Mouse (Mus musculus) frontal cortex, postnatal 14 days (tissue): Measurements from ENCODE around the gene Cd47.

Experiments
- DNase-seq, 2 experiments: peaks; one replicate each; pipeline ENCODE4 v3.0.0; 2022; ENCODE audit warnings: low spot score in 2 of 2

Cd47 gene

GRCm38 (mm10) chr16:49832339-49832738 is 32.0 kb downstream of the Cd47 start:
- no peak for DNase-seq

- DNase-seq = no peak
Observed at GRCm38 (mm10) chr16:49834130-49834693, 33.9 kb downstream of the Cd47 start.

GRCm38 (mm10) chr16:49836634-49837164 is 36.4 kb downstream of the Cd47 start:
- DNase-seq = no peak

- no peak for DNase-seq
Observed at GRCm38 (mm10) chr16:49838923-49839322, 38.6 kb downstream of the Cd47 start.

GRCm38 (mm10) chr16:49839681-49840535 is 39.6 kb downstream of the Cd47 start:
- DNase-seq = no peak

GRCm38 (mm10) chr16:49843723-49844122 is 43.4 kb downstream of the Cd47 start:
- no peak for DNase-seq

GRCm38 (mm10) chr16:49847224-49848003 is 47.1 kb downstream of the Cd47 start:
- no peak for DNase-seq

- no peak for DNase-seq
Observed at GRCm38 (mm10) chr16:49848651-49849050, 48.3 kb downstream of the Cd47 start.

GRCm38 (mm10) chr16:49852940-49853339 is 52.6 kb downstream of the Cd47 start:
- no peak for DNase-seq

GRCm38 (mm10) chr16:49853633-49854032 is 53.3 kb downstream of the Cd47 start:
- DNase-seq = no peak

GRCm38 (mm10) chr16:49854194-49854593 is 53.9 kb downstream of the Cd47 start:
- no peak for DNase-seq

GRCm38 (mm10) chr16:49854931-49855835 is 54.9 kb downstream of the Cd47 start:
- peak; percentile 80 to 87 for DNase-seq

GRCm38 (mm10) chr16:49855836-49856503 is 55.6 kb downstream of the Cd47 start:
- no peak for DNase-seq

GRCm38 (mm10) chr16:49856661-49857060 is 56.3 kb downstream of the Cd47 start:
- no peak for DNase-seq

- no peak for DNase-seq
Observed at GRCm38 (mm10) chr16:49857504-49858160, 57.3 kb downstream of the Cd47 start.

GRCm38 (mm10) chr16:49858161-49858906 is 58.0 kb downstream of the Cd47 start:
- DNase-seq = no peak

GRCm38 (mm10) chr16:49858907-49859853 is 58.8 kb downstream of the Cd47 start:
- no peak for DNase-seq

- DNase-seq = no peak
Observed at GRCm38 (mm10) chr16:49861986-49862385, 61.7 kb downstream of the Cd47 start.
